Mouse (Mus musculus) adrenal gland, adult 2 months (tissue): ENCODE measurements around the gene Dusp16. TPM values are rescaled to one million over a fixed set of nuclear protein-coding genes. Genes with fewer than 3 reads are reported as not detected.

Experiments used
- DNase-seq: peaks from one replicate; pipeline ENCODE4 v3.0.0; 2021
- long read RNA-seq: library from polyadenylated mRNA; stranded (forward); transcript quantifications from one replicate; pipeline ENCODE4 v2.0.0, GENCODE M21; 2021
- polyA plus RNA-seq: library from polyadenylated mRNA; depleted of rRNA; stranded (reverse); fragments of >200 nt; gene quantifications from 2 replicates; pipeline ENCODE4 v1.2.3, GENCODE M21; 2012; rRNA removed
- total RNA-seq, 2 experiments: library from RNA; stranded (reverse); gene quantifications; 2 replicates each; pipeline ENCODE4 v1.2.3; 2021

Dusp16 gene
- total RNA-seq (10 to 100 TPM; 22.7 to 28.6 TPM), polyA plus RNA-seq (18.7 and 19.8 TPM in 2 replicates)
- long read RNA-seq, full-length matches to known transcripts: 5 of 12 reads
- long read RNA-seq, partial matches to known transcripts: 2 of 12 reads
- long read RNA-seq, other reads (novel, unspliced or antisense): 5 of 12 reads

GRCm38 (mm10) chr6:134792141-134793045 is at the start of gene Dusp16:
TSS of gene Dusp16 (minus strand) at chr6:134792625.
- peak; percentile 93 for DNase-seq

GRCm38 (mm10) chr6:134840346-134840745 is 47.9 kb upstream of the Dusp16 start:
- peak; percentile 19 for DNase-seq

GRCm38 (mm10) chr6:134838111-134838510 is 45.7 kb upstream of the Dusp16 start:
- no peak for DNase-seq

- no peak for DNase-seq
Measured at GRCm38 (mm10) chr6:134834585-134835251, 42.3 kb upstream of the Dusp16 start.

- no peak for DNase-seq
Measured at GRCm38 (mm10) chr6:134830776-134831175, 38.4 kb upstream of the Dusp16 start.

- peak; percentile 100 for DNase-seq
Measured at GRCm38 (mm10) chr6:134829786-134830700, 37.6 kb upstream of the Dusp16 start, which contains the start of gene Crebl2. TSS of gene Crebl2 (plus strand) at chr6:134830154.

GRCm38 (mm10) chr6:134822844-134823243 is 30.4 kb upstream of the Dusp16 start:
- DNase-seq: no peak

- DNase-seq: no peak
Measured at GRCm38 (mm10) chr6:134820411-134820810, 28.0 kb upstream of the Dusp16 start.

GRCm38 (mm10) chr6:134819741-134820140 is 27.3 kb upstream of the Dusp16 start:
- no peak for DNase-seq

GRCm38 (mm10) chr6:134817051-134817928 is 24.9 kb upstream of the Dusp16 start:
- peak; percentile 49 for DNase-seq

GRCm38 (mm10) chr6:134813066-134813465 is 20.6 kb upstream of the Dusp16 start:
- no peak for DNase-seq

- DNase-seq: peak; percentile 86
Measured at GRCm38 (mm10) chr6:134807794-134808193, 15.4 kb upstream of the Dusp16 start.

GRCm38 (mm10) chr6:134807091-134807490 is 14.7 kb upstream of the Dusp16 start:
- DNase-seq: peak; percentile 25

GRCm38 (mm10) chr6:134806130-134806529 is 13.7 kb upstream of the Dusp16 start:
- no peak for DNase-seq

- DNase-seq: peak; percentile 78
Measured at GRCm38 (mm10) chr6:134804736-134805277, 12.4 kb upstream of the Dusp16 start.

- DNase-seq: peak; percentile 31
Measured at GRCm38 (mm10) chr6:134802641-134803043, 10.2 kb upstream of the Dusp16 start.

- DNase-seq: no peak
Measured at GRCm38 (mm10) chr6:134801483-134801882, 9.1 kb upstream of the Dusp16 start.

- no peak for DNase-seq
Measured at GRCm38 (mm10) chr6:134796297-134796696, 3.9 kb upstream of the Dusp16 start.

GRCm38 (mm10) chr6:134793911-134794520 is 1.6 kb upstream of the Dusp16 start:
- peak; percentile 89 for DNase-seq
